Mouse (Mus musculus): ENCODE data around the gene 1700037C18Rik. TPM values are rescaled to one million over a fixed set of nuclear protein-coding genes. Genes with fewer than 3 reads are reported as not detected.

Gene 1700037C18Rik
- polyA plus RNA-seq, 1 experiment from 2014 or later: 10.0 TPM

DNA sequence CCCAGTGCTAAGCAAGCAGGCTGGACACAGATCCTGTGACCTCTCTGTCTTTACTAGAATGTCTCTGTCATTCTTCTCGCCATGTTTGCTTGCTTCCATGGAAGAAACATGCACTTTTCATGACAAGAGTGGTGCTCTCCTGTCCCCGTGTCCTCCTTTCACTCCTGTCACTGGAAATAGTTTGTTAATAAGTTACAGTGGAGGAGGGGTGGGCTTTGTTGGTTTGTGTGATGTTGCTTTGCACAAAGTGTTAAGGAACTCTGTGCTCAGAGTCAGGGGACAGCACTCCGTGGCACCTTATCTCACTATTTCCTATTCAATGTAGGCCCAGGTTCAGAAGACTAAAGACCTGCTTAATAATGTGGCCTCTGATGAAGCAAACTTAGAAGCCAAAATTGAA is 15.0 kb upstream of the 1700037C18Rik start:
- Histone ChIP-seq H3K4me1 (ENCODE audit: control insufficient read depth, insufficient read depth, low read length) (no peaks in the 10 kb centered on the region), H3K36me3 (ENCODE audit: control insufficient read depth, insufficient read depth, low read length) (peaks cover 72% of the 10 kb centered on the region), H3K4me3 (ENCODE audit: low read depth, low read length) (no peak overlapping the region), H3K27ac (ENCODE audit: low read depth, low read length) (no peak overlapping the region), H3K4me2 (ENCODE audit: low read length) (no peak overlapping the region), H3K9me3 (replicated peaks; ENCODE audit: control insufficient read depth, low read length) (no peaks in the 10 kb centered on the region), H3K9ac (ENCODE audit: low read length) (no peak overlapping the region), H3K27me3 (replicated peaks; ENCODE audit: control insufficient read depth, insufficient read depth, low read length) (no peaks in the 10 kb centered on the region)
- DNase-seq (ENCODE audit: low spot score) (no peak), ATAC-seq (no peak)
- 92% methylated on average over 3 of the region's 3 CpGs for WGBS

DNA sequence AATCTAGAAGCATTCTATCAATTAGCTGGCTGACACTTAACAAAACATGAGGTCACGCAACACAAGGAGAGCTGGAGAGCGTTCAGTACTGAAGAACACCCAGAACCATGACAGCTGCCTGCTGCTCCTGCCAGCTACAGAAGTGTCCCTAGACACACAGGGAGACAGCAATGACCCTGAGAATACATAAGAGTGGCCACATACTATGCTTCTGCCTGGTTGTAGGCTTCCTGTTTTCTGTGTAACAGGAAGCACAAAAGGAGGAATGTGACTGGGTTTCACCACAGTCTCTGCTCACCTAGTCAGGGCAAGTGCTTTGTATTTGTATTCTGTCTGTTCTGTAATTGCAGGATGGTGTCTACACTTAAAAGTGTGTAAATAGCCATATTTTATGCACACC is 12.3 kb upstream of the 1700037C18Rik start:
- Histone ChIP-seq H3K36me3 (ENCODE audit: control insufficient read depth, insufficient read depth, low read length) (peaks cover 65% of the 10 kb centered on the region), H3K4me3 (ENCODE audit: low read depth, low read length) (no peak overlapping the region), H3K27ac (ENCODE audit: low read depth, low read length) (no peak overlapping the region), H3K27me3 (replicated peaks; ENCODE audit: control insufficient read depth, insufficient read depth, low read length) (no peaks in the 10 kb centered on the region), H3K9ac (ENCODE audit: low read length) (no peak overlapping the region), H3K4me2 (ENCODE audit: low read length) (no peak overlapping the region), H3K9me3 (replicated peaks; ENCODE audit: control insufficient read depth, low read length) (no peaks in the 10 kb centered on the region), H3K4me1 (ENCODE audit: control insufficient read depth, insufficient read depth, low read length) (no peaks in the 10 kb centered on the region)
- DNase-seq (ENCODE audit: low spot score) (no peak), ATAC-seq (no peak)
- 91% methylated on average over 2 of the region's 2 CpGs for WGBS

DNA sequence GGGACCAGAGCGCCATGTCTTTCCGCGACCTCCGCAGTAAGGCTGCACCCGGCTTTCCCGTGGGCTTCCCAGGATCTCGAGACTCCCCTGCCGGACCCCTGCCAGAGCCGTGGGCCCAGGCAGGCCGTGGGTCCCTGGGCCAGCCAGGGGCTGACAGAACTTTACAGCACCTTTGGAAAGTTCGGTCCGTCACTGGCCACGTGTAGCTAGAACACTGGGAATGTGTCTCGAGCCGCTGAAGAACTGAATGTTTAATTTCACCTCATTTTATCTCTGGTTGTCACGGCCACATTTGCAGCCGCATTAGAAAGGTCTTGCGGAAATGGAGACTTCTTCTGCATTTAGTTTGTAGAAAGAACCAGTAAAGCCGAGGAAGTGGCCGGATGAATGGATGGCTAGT is 629 bp upstream of the 1700037C18Rik start:
- Histone ChIP-seq H3K4me2 (ENCODE audit: low read length) (peak overlapping the region; percentile 90), H3K4me3 (ENCODE audit: low read depth, low read length) (peak overlapping the region; percentile 62), H3K9me3 (replicated peaks; ENCODE audit: control insufficient read depth, low read length) (no peaks in the 10 kb centered on the region), H3K4me1 (ENCODE audit: control insufficient read depth, insufficient read depth, low read length) (0 out of 2 replicates have a peak, but pooled peaks cover 6% of the 10 kb centered on the region), H3K27ac (ENCODE audit: low read depth, low read length) (peak overlapping the region; percentile 68), H3K9ac (ENCODE audit: low read length) (peak overlapping the region; percentile 74), H3K27me3 (replicated peaks; ENCODE audit: control insufficient read depth, insufficient read depth, low read length) (no peaks in the 10 kb centered on the region), H3K36me3 (ENCODE audit: control insufficient read depth, insufficient read depth, low read length) (peaks cover 41% of the 10 kb centered on the region)
- DNase-seq (ENCODE audit: low spot score) (no peak), ATAC-seq (no peak)
- 6% methylated on average over 20 of the region's 20 CpGs for WGBS

DNA sequence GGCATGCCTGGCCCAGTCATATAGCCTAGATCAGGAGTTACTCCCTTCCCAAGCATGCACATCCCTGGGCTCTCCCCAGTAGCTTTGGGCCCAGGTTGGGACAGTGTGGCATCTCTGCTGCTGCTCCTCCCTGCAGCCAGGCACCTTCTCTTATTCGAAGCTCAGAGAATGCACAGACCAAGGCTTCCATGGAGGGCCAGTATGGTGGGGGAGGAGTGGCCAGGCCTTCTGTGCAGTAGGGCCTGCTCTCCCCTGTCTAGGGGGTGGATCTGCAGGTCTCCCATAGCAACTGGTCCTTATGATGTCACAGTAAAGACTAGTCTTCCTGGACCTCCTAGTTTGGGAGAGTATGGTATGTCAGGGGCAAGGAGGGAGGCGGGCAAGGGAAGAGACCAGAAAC is 1.0 kb downstream of the 1700037C18Rik start:
- Histone ChIP-seq H3K4me1 (ENCODE audit: control insufficient read depth, insufficient read depth, low read length) (0 out of 2 replicates have a peak, but pooled peaks cover 6% of the 10 kb centered on the region), H3K27me3 (replicated peaks; ENCODE audit: control insufficient read depth, insufficient read depth, low read length) (no peaks in the 10 kb centered on the region), H3K36me3 (ENCODE audit: control insufficient read depth, insufficient read depth, low read length) (peaks cover 41% of the 10 kb centered on the region), H3K4me3 (ENCODE audit: low read depth, low read length) (no peak overlapping the region), H3K27ac (ENCODE audit: low read depth, low read length) (no peak overlapping the region), H3K9ac (ENCODE audit: low read length) (no peak overlapping the region), H3K4me2 (ENCODE audit: low read length) (no peak overlapping the region), H3K9me3 (replicated peaks; ENCODE audit: control insufficient read depth, low read length) (no peaks in the 10 kb centered on the region)
- DNase-seq (ENCODE audit: low spot score): no peak
- no peak for ATAC-seq
- WGBS: 83% methylated on average over 2 of the region's 2 CpGs

DNA sequence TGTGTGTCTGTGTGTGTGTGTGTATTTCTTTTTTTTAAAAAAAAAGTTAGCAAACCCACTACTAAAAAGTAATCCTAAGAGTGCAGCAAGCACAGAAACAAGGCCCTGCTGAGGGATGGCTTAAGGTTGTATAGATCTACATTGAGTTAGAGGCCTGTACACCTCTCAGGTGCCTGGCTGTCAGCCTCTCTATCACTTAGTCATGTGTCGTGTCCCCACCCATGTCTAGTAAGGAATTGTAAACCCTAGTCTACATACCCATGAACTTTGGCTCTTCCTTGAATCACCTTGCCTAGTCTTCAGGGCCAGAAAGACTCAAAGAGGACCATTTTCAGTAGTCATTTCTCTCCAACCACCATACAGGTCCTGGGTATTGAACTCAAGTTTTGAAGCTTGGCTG is 11.9 kb downstream of the 1700037C18Rik start:
- WGBS: 84% methylated on average over 1 of the region's 1 CpGs
- no peaks in the 10 kb centered on the region for H3K9me3 ChIP-seq (replicated peaks; ENCODE audit: control insufficient read depth, low read length)
- H3K4me2 ChIP-seq (ENCODE audit: low read length): no peak overlapping the region
- H3K36me3 ChIP-seq (ENCODE audit: control insufficient read depth, insufficient read depth, low read length): peaks cover 58% of the 10 kb centered on the region
- no peaks in the 10 kb centered on the region for H3K27me3 ChIP-seq (replicated peaks; ENCODE audit: control insufficient read depth, insufficient read depth, low read length)
- H3K27ac ChIP-seq (ENCODE audit: low read depth, low read length): no peak overlapping the region
- DNase-seq (ENCODE audit: low spot score) (no peak), ATAC-seq (no peak)
- no peak overlapping the region for H3K9ac ChIP-seq (ENCODE audit: low read length)
- H3K4me3 ChIP-seq (ENCODE audit: low read depth, low read length): no peak overlapping the region
- no peaks in the 10 kb centered on the region for H3K4me1 ChIP-seq (ENCODE audit: control insufficient read depth, insufficient read depth, low read length)

DNA sequence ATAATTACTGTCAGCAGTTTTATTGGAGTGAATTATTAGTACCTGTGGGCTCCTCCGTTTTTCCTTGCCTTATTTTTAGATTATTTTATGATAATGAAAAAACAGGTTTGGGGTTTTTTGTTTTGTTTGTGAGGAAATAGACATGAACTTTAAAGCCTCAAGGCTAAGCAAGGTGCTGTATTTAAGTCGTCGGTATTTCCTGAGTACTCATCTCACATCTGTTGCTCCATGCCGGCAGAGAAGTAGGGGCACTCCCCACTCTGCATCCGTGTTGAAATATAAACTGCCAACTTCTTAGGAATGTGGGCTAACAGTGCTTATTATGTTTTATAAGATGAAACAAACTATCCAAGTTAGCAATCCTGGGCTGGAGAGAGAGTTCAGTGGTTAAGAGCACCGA is 12.4 kb downstream of the 1700037C18Rik start:
- Histone ChIP-seq H3K36me3 (ENCODE audit: control insufficient read depth, insufficient read depth, low read length) (peaks cover 53% of the 10 kb centered on the region), H3K27me3 (replicated peaks; ENCODE audit: control insufficient read depth, insufficient read depth, low read length) (no peaks in the 10 kb centered on the region), H3K4me3 (ENCODE audit: low read depth, low read length) (no peak overlapping the region), H3K9ac (ENCODE audit: low read length) (no peak overlapping the region), H3K27ac (ENCODE audit: low read depth, low read length) (no peak overlapping the region), H3K4me2 (ENCODE audit: low read length) (no peak overlapping the region), H3K4me1 (ENCODE audit: control insufficient read depth, insufficient read depth, low read length) (no peaks in the 10 kb centered on the region), H3K9me3 (replicated peaks; ENCODE audit: control insufficient read depth, low read length) (no peaks in the 10 kb centered on the region)
- 91% methylated on average over 6 of the region's 6 CpGs for WGBS
- no peak for DNase-seq (ENCODE audit: low spot score)
- ATAC-seq: no peak

DNA sequence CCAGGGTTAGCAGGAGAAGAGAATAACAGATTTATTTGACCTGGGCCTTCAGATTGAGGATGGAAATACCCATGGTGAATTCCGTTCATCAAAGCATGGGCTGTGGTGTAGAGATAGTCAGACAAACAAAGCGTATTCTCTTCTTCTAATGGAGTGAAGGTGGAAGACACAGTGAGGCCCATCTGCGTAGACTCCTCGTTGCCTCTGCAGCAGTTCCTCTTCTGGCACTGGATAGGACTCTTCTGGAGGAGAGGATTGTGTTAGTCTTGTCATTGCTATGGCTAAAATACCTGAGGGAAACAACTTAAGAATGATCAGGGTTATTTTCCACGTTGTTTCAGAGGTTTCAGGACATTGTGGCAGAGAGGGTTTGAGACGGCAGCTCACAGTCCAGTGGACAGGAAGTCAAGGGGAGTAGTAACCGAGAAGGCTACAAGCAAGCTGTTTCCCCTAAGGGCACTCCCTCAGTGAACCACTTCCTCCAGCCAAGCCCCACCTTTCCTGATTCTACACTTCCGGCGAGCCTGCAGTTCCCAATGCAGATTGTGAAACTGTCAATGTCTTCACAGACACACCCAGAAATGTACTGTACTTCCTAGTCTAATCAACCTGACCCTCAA is 13.2 kb downstream of the 1700037C18Rik start:
- H3K9me3 ChIP-seq (replicated peaks; ENCODE audit: control insufficient read depth, low read length): no peaks in the 10 kb centered on the region
- no peak for DNase-seq (ENCODE audit: low spot score)
- WGBS: 84% methylated on average over 9 of the region's 9 CpGs
- no peak overlapping the region for H3K4me3 ChIP-seq (ENCODE audit: low read depth, low read length)
- peaks cover 45% of the 10 kb centered on the region for H3K36me3 ChIP-seq (ENCODE audit: control insufficient read depth, insufficient read depth, low read length)
- no peak overlapping the region for H3K4me2 ChIP-seq (ENCODE audit: low read length)
- no peaks in the 10 kb centered on the region for H3K4me1 ChIP-seq (ENCODE audit: control insufficient read depth, insufficient read depth, low read length)
- H3K9ac ChIP-seq (ENCODE audit: low read length): no peak overlapping the region
- H3K27me3 ChIP-seq (replicated peaks; ENCODE audit: control insufficient read depth, insufficient read depth, low read length): no peaks in the 10 kb centered on the region
- no peak for ATAC-seq
- no peak overlapping the region for H3K27ac ChIP-seq (ENCODE audit: low read depth, low read length)

DNA sequence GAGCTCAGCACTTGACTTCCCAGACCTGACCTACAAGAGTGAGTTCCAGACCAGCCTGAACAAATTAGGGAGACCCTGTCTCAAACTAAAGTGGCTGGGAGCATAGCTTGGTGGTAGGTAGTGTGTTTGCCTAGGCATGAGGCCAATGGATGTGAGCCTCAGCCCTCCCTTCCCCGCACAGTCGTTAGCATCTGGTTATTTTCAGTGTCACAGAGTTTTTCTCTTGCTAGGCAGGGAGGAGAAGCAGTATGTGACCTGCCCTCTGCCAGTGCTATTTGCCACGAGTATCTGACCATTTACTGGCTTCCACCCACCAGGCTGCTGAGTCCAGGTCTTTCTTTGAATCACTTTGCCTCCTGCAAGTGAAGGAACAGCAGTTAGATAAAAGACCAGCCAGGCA is 14.8 kb downstream of the 1700037C18Rik start:
- DNase-seq (ENCODE audit: low spot score) (no peak), ATAC-seq (no peak)
- Histone ChIP-seq H3K27me3 (replicated peaks; ENCODE audit: control insufficient read depth, insufficient read depth, low read length) (no peaks in the 10 kb centered on the region), H3K4me1 (ENCODE audit: control insufficient read depth, insufficient read depth, low read length) (no peaks in the 10 kb centered on the region), H3K4me2 (ENCODE audit: low read length) (no peak overlapping the region), H3K9ac (ENCODE audit: low read length) (no peak overlapping the region), H3K4me3 (ENCODE audit: low read depth, low read length) (no peak overlapping the region), H3K36me3 (ENCODE audit: control insufficient read depth, insufficient read depth, low read length) (peaks cover 31% of the 10 kb centered on the region), H3K27ac (ENCODE audit: low read depth, low read length) (no peak overlapping the region), H3K9me3 (replicated peaks; ENCODE audit: control insufficient read depth, low read length) (no peaks in the 10 kb centered on the region)
- 80% methylated on average over 3 of the region's 3 CpGs for WGBS

DNA sequence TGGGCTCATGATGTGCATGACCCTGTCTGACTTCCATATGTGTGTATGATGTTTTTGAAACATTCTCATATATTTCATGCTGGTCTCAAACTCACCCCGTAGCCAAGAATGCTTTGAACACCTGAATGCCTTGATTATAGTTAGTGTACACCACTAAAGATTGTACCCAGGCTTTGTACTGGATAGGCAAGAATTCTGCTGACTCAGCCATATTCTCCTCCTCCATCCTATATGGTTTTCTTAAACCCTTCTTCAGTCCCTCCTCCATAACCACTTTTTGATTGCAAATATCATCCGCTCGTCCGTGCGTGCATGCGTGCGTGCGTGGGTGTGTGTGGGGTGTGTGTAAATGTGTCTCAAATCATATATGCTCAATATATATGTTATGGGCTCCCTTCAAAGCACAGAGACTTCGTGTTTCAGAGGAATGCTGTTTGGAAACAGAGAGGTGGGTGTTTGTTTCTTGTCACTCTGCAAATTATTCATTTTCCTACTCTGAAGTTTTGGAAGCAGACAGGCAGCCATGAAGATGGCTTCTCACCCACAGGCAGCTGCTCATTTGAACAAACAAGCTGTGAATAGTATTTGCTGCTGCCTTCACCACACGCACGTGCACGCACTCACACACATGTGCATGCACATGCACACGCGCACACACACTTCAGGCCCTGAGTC is 16.7 kb downstream of the 1700037C18Rik start:
- Histone ChIP-seq H3K27ac (ENCODE audit: low read depth, low read length) (no peak overlapping the region), H3K9ac (ENCODE audit: low read length) (no peak overlapping the region), H3K4me3 (ENCODE audit: low read depth, low read length) (no peak overlapping the region), H3K4me1 (ENCODE audit: control insufficient read depth, insufficient read depth, low read length) (no peaks in the 10 kb centered on the region), H3K9me3 (replicated peaks; ENCODE audit: control insufficient read depth, low read length) (no peaks in the 10 kb centered on the region), H3K36me3 (ENCODE audit: control insufficient read depth, insufficient read depth, low read length) (peaks cover 14% of the 10 kb centered on the region), H3K27me3 (replicated peaks; ENCODE audit: control insufficient read depth, insufficient read depth, low read length) (no peaks in the 10 kb centered on the region), H3K4me2 (ENCODE audit: low read length) (no peak overlapping the region)
- ATAC-seq: no peak
- WGBS: 94% methylated on average over 14 of the region's 14 CpGs
- no peak for DNase-seq (ENCODE audit: low spot score)
